Mouse (Mus musculus): ENCODE results near the gene Gm20696. TPM values are rescaled to one million over a fixed set of nuclear protein-coding genes. Genes with fewer than 3 reads are reported as not detected.

Gene Gm20696
- total and polyA plus RNA-seq, 2 experiments from 2014 or later = 2.5 to 3.6 TPM

DNA sequence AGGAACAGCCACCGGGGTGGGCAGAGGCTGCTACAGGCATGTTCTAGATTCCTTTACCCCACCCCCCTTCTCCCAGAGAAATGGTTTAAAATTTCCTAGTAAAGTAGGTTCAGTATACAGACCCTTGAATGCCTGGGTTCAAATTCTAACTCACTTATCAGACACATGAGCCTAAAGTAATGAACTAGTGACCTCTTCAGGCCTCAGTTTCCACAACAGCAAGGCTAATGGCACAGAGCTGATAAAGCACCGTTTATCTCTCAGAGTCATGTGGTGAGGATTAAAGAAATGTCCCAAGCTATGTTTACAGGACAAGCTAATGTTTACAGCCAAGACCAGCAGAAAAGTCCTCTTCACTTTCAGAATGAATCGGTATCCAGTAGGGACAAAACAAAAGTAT lies 173.7 kb downstream of the Gm20696 start:
- Histone ChIP-seq H3K4me1 (ENCODE audit: insufficient read depth, low read length) (no peaks in the 10 kb centered on the region), H3K36me3 (ENCODE audit: insufficient read depth, low read length) (no peaks in the 10 kb centered on the region), H3K9me3 (ENCODE audit: low read length) (no peaks in the 10 kb centered on the region), H3K27me3 (ENCODE audit: insufficient read depth, low read length) (no peaks in the 10 kb centered on the region), H3K9ac (replicated peaks; ENCODE audit: low read length) (no peak overlapping the region), H3K4me3 (ENCODE audit: low read length) (no peak overlapping the region), H3K4me2 (ENCODE audit: low read depth, low read length) (no peak overlapping the region), H3K27ac (no peak overlapping the region)
- ATAC-seq = no peak
- TF ChIP-seq CTCF (IDR thresholded peaks at IDR 0.05; ENCODE audit: low read depth) = 0 out of 2 replicates have a peak, but pooled peaks have one; percentile 3
- 44% methylated on average over 3 of the region's 3 CpGs for WGBS
- DNase-seq (ENCODE audit: low spot score) = no peak

DNA sequence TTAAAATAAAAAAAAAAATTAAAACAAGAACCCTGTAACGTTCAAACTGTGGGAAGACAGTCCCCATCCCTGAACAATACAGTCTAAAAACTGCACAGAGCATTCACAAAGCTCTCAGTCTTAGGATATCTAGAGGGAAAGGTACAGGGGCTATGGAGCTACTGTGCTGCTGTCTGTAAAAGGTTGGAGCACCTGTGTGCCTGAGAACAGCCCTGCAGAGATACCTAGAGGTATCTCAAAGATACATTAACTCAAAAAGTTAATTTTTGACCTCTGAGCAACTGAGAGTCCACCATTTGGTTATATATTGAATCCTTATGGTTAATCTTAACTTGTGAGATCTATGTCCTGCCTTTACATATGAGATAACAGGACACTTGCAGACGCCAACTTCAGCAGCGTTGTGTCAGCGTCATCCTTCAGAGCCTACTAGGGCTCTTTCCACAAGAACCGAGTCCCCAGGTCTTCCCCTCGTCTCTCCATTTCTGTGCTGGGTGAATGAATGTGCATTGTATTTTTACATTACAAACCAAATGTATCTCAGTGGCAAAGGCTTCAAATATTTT lies 174.5 kb downstream of the Gm20696 start:
- WGBS = 79% methylated on average over 6 of the region's 6 CpGs
- no peaks in the 10 kb centered on the region for H3K27me3 ChIP-seq (ENCODE audit: insufficient read depth, low read length)
- no peak overlapping the region for H3K4me3 ChIP-seq (ENCODE audit: low read length)
- no peaks in the 10 kb centered on the region for H3K9me3 ChIP-seq (ENCODE audit: low read length)
- no peak overlapping the region for H3K9ac ChIP-seq (replicated peaks; ENCODE audit: low read length)
- no peak for TF ChIP-seq CTCF (IDR thresholded peaks at IDR 0.05; ENCODE audit: low read depth)
- DNase-seq (ENCODE audit: low spot score) (no peak), ATAC-seq (no peak)
- no peaks in the 10 kb centered on the region for H3K4me1 ChIP-seq (ENCODE audit: insufficient read depth, low read length)
- H3K27ac ChIP-seq = no peak overlapping the region
- H3K4me2 ChIP-seq (ENCODE audit: low read depth, low read length) = no peak overlapping the region
- no peaks in the 10 kb centered on the region for H3K36me3 ChIP-seq (ENCODE audit: insufficient read depth, low read length)

DNA sequence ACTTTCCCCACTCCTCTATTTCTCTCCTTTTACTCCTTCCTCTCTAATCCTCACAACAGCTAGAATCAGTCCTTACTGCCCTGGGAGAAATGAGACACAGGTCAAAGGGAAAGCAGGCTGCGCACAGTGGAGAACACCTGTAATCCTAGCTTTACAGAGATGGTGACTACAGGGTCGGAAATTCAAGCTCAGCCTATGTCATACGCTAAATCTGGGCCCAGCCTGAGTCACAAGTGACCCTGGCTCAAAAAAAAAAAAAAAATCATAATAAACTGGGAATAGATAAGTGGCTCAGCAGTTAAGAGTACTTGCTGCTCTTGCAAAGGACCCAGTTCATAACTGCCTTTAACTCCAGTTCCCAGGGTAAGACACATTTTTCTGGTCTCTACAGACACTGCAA lies 175.5 kb downstream of the Gm20696 start:
- no peak for DNase-seq (ENCODE audit: low spot score)

DNA sequence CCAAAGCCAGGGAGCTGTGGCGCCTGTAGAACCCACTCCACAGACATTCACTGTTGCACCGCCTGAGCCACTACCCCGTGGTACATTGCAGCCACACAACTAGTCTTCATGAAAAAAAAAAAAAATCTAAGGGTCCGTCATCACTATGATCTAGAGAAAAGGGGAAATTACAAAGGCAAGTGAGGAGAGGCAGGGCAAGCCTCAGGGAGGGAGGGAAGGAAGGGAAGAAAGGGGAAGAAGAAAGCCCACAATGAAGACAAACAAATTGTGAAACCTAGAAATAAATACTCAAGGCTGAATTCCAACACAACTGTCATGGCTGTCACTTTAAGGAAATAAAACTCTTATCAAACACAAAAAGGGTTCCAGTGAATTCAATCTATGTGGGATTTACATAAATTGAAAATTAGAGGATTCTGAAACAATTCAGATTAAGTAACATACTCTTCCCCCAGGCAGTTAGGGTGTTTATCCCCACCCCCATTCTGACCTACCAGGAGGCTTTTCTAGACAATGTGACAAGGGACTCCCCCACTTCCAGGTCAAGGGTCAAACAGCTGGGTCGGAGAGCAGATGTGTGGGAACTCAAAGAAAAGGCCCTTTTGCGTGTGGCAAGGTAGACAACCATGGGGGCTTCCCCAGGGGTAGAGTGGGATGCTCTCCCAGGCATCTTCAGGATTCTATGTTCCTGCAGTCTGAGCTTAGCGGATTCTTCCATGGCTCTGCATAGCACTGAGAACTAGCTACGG lies 176.5 kb downstream of the Gm20696 start:
- no peaks in the 10 kb centered on the region for H3K27me3 ChIP-seq (ENCODE audit: insufficient read depth, low read length)
- WGBS = 80% methylated on average over 8 of the region's 8 CpGs
- no peak overlapping the region for H3K9ac ChIP-seq (replicated peaks; ENCODE audit: low read length)
- ATAC-seq (no peak), DNase-seq (ENCODE audit: low spot score) (no peak)
- peaks cover 10% of the 10 kb centered on the region; the same call in 1 of the 2 replicates for H3K4me1 ChIP-seq (ENCODE audit: insufficient read depth, low read length)
- TF ChIP-seq CTCF (IDR thresholded peaks at IDR 0.05; ENCODE audit: low read depth) = no peak
- H3K4me2 ChIP-seq (ENCODE audit: low read depth, low read length) = no peak overlapping the region
- H3K9me3 ChIP-seq (ENCODE audit: low read length) = no peaks in the 10 kb centered on the region
- H3K27ac ChIP-seq = no peak overlapping the region
- H3K36me3 ChIP-seq (ENCODE audit: insufficient read depth, low read length) = no peaks in the 10 kb centered on the region
- no peak overlapping the region for H3K4me3 ChIP-seq (ENCODE audit: low read length)

More for the DNA sequence above, 175.5 kb downstream of the Gm20696 start:
- H3K4me1 ChIP-seq (ENCODE audit: insufficient read depth, low read length) = no peaks in the 10 kb centered on the region
- no peaks in the 10 kb centered on the region for H3K27me3 ChIP-seq (ENCODE audit: insufficient read depth, low read length)
- no peak overlapping the region for H3K4me3 ChIP-seq (ENCODE audit: low read length)
- WGBS = 94% methylated on average over 3 of the region's 3 CpGs
- TF ChIP-seq CTCF (IDR thresholded peaks at IDR 0.05; ENCODE audit: low read depth) = no peak
- no peaks in the 10 kb centered on the region for H3K9me3 ChIP-seq (ENCODE audit: low read length)
- no peaks in the 10 kb centered on the region for H3K36me3 ChIP-seq (ENCODE audit: insufficient read depth, low read length)
- no peak overlapping the region for H3K9ac ChIP-seq (replicated peaks; ENCODE audit: low read length)
- no peak overlapping the region for H3K4me2 ChIP-seq (ENCODE audit: low read depth, low read length)
- ATAC-seq = no peak
- no peak overlapping the region for H3K27ac ChIP-seq

DNA sequence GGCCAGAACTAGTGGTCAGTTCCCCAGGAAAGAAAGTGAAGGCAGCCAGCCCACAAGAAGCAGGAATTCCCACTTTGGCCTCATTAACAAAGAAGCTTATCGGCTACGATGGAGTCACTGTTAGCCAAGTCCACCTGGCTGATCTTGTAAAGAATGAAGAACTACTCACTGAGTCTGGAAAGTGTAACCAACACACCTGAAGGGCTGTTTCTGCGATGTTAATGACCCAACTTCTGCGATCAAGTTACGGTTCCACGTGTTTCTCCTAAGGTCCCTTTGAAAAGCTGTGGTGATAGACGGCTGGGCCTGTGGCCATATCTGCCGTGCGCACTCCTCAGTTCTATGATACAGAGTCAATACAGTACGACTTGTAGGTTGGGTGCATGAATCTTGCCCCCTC lies 177.2 kb downstream of the Gm20696 start:
- DNase-seq (ENCODE audit: low spot score) (no peak), ATAC-seq (no peak)
- WGBS = 89% methylated on average over 10 of the region's 10 CpGs
- Histone ChIP-seq H3K36me3 (ENCODE audit: insufficient read depth, low read length) (no peaks in the 10 kb centered on the region), H3K27me3 (ENCODE audit: insufficient read depth, low read length) (no peaks in the 10 kb centered on the region), H3K27ac (no peak overlapping the region), H3K9me3 (ENCODE audit: low read length) (no peaks in the 10 kb centered on the region), H3K4me1 (ENCODE audit: insufficient read depth, low read length) (peaks cover 16% of the 10 kb centered on the region; the same call in 1 of the 2 replicates), H3K4me2 (ENCODE audit: low read depth, low read length) (no peak overlapping the region), H3K4me3 (ENCODE audit: low read length) (no peak overlapping the region), H3K9ac (replicated peaks; ENCODE audit: low read length) (no peak overlapping the region)
- TF ChIP-seq CTCF (IDR thresholded peaks at IDR 0.05; ENCODE audit: low read depth) = no peak

DNA sequence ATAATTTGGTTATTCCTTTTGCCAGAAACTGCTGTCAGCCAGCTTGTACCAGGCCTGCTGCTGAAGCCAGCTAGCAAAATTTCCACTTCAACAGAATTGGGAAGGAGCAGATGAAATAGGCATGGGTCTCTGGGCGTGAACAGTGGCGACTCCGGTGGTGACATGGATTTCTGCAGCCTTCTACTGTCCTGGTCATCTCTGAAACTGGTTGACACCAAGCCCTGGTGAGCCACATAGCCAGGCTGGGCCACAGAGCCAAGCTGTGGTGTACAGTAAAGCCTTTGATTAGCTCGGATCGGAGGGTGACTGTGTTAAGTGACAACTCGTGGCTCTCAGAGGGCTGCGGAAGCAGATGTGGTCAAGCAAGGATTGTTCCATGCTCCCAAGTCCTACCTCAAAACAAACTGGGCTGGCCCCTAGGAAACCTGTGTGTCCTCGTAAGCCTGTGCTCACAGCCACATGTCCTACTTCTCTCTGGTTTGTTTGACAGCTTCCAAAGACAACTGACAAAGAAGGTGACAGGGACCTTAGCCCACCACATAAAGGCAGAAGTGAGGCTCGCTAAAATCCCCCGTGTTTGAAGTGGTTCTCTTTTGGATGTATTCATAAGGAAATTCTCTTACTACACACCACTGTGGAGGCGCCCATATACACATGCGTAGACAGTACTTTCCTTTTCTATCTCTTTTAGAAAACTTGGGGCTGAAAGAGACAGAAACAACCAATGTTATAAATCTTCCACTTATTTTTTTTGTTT lies 180.5 kb downstream of the Gm20696 start:
- peak overlapping the region; percentile 72; the same call in 1 of the 2 replicates for H3K27ac ChIP-seq
- H3K4me2 ChIP-seq (ENCODE audit: low read depth, low read length) = peak overlapping the region; percentile 46
- H3K9me3 ChIP-seq (ENCODE audit: low read length) = no peaks in the 10 kb centered on the region
- no peak overlapping the region for H3K4me3 ChIP-seq (ENCODE audit: low read length)
- H3K27me3 ChIP-seq (ENCODE audit: insufficient read depth, low read length) = no peaks in the 10 kb centered on the region
- ATAC-seq (peak; percentile 84), DNase-seq (ENCODE audit: low spot score) (peak; percentile 79)
- H3K36me3 ChIP-seq (ENCODE audit: insufficient read depth, low read length) = no peaks in the 10 kb centered on the region
- peaks cover 19% of the 10 kb centered on the region; the same call in 1 of the 2 replicates for H3K4me1 ChIP-seq (ENCODE audit: insufficient read depth, low read length)
- peak; percentile 67 for TF ChIP-seq CTCF (IDR thresholded peaks at IDR 0.05; ENCODE audit: low read depth)
- H3K9ac ChIP-seq (replicated peaks; ENCODE audit: low read length) = no peak overlapping the region
- 55% methylated on average over 12 of the region's 12 CpGs for WGBS

All from hindbrain, postnatal 0 days (tissue).